Mouse (Mus musculus): ENCODE data around the gene Dnajc30.

DNA sequence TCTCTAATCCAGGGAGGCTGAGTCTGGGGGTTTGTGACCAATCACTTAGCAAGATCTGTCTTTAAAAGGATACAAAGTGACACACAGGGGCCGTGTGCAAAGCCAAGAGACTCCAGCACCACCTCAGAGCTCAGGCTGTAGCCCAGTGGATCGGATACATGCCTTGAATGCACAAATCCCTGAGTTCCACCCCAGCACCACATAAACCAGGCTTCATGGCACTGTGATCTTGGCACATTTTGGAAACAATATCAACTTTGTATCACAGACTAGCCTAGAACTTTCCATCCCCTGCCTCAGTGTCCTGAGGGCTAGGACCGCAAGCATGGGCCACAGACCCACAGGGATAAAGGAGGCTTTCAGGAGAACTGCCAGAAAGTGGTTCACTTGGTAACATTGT lies 2.0 kb downstream of the Dnajc30 start:
- TF ChIP-seq CTCF (conservative IDR thresholded peaks at IDR 0.05; ENCODE audit: low read length) (no peak), POU5F1 (IDR thresholded peaks at IDR 0.05; ENCODE audit: borderline replicate concordance, low read length) (no peak)

Measured in E14TG2a.4 (cell line).